Mouse (Mus musculus) hindbrain, embryonic 15.5 days (tissue): ENCODE results near the gene Gm28041. TPM values are rescaled to one million over a fixed set of nuclear protein-coding genes. Genes with fewer than 3 reads are reported as not detected.

Experiments
- ATAC-seq: fragments of 200-750 bp; cut with Nextera tagmentation; 2 replicates; pipeline ENCODE4 v1.8.0; 2017; ENCODE audit warnings: low read depth, moderate number of reproducible peaks, moderate TSS enrichment; ENCODE audit not compliant: low FRiP score
- H3K27ac ChIP-seq: fragments of 300-500 bp; sonication (generic); replicated peaks from 2 replicates; pipeline ENCODE4 v1.5.1; 2015; ENCODE audit warnings: mild to moderate bottlenecking, inconsistent platforms
- H3K27me3 ChIP-seq: fragments of 300-500 bp; sonication (generic); 2 replicates; pipeline ENCODE4 v1.6.1; 2015; ENCODE audit warnings: control low read depth, inconsistent platforms
- H3K36me3 ChIP-seq: fragments of 300-500 bp; sonication (generic); 2 replicates; pipeline ENCODE4 v1.6.1; 2015; ENCODE audit warnings: control low read depth, inconsistent platforms
- H3K4me1 ChIP-seq: fragments of 300-500 bp; sonication (generic); replicated peaks from 2 replicates; pipeline ENCODE4 v1.6.1; 2015; ENCODE audit warnings: control low read depth, inconsistent platforms
- H3K4me2 ChIP-seq: fragments of 300-500 bp; sonication (generic); 2 replicates; pipeline ENCODE4 v1.6.1; 2015; ENCODE audit warnings: moderate library complexity, mild to moderate bottlenecking, inconsistent platforms
- H3K4me3 ChIP-seq: fragments of 300-500 bp; sonication (generic); 2 replicates; pipeline ENCODE4 v1.5.1; 2015; ENCODE audit warnings: mild to moderate bottlenecking, inconsistent platforms
- H3K9ac ChIP-seq: fragments of 300-500 bp; sonication (generic); 2 replicates; pipeline ENCODE4 v1.6.1; 2015; ENCODE audit warnings: inconsistent platforms
- H3K9me3 ChIP-seq: fragments of 300-500 bp; sonication (generic); 2 replicates; pipeline ENCODE4 v1.6.1; 2016; ENCODE audit warnings: control low read depth, inconsistent platforms
- WGBS: fragments of 180-500 bp; shearing (Covaris S2); methylation state at CpG from one replicate; pipeline ENCODE4 v1.1.7; 2015; 5-methylcytosine and 5-hydroxymethylcytosine counted together
- polyA plus RNA-seq: library from polyadenylated mRNA; unstranded; fragments of >200 nt; fragmentation: Nextera tagmentation; extraction: Ambion mirVana; gene quantifications from 2 replicates; pipeline ENCODE4 v1.2.1, GENCODE M21; 2015

Gene Gm28041
- polyA plus RNA-seq, 1 experiment from 2014 or later: not detected

DNA sequence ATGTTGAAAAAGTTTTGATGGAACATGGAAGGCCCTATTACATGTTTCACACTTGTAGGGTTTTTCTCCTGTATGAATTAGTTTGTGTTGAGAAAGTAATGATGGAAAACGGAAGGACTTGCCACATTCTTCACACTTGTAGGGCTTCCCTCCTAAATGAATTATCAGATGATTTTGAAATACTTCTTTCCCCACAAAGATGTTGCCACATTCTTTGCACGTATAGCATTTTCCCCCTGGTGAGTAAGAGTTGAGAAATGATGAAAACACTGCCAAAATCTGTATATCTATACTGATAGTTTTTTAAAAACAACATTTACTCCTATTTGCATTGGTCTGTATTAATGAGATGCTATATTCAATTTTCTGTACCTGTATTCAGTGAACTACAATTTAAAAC lies 32.1 kb downstream of the Gm28041 start:
- Histone ChIP-seq H3K36me3 (no peaks in the 10 kb centered on the region), H3K27ac (no peak overlapping the region), H3K27me3 (no peaks in the 10 kb centered on the region), H3K4me3 (no peak overlapping the region), H3K4me1 (no peaks in the 10 kb centered on the region), H3K9me3 (no peaks in the 10 kb centered on the region), H3K9ac (no peak overlapping the region), H3K4me2 (no peak overlapping the region)
- 91% methylated on average over 2 of the region's 2 CpGs for WGBS
- no peak for ATAC-seq

DNA sequence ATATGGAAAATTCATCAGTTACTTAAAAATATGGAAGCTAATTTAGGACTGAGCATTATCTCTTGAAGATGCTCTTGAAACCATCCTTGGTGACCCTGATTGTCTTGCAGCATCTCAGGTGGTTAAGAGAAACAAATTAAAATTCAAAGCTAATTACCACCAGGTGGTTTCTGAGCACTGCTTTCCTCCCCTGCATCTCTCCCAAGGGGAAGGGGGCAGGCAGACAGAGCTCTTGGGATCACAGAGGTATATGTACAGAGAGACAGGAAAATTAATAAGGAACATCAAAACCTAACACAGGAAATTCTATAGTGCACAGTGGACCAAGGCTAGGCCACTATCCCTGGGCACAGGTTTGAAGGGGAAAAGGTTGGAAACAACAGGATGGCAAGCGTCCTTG lies 42.7 kb downstream of the Gm28041 start:
- Histone ChIP-seq H3K4me1 (peaks cover 11% of the 10 kb centered on the region), H3K4me3 (peak overlapping the region; percentile 61), H3K27ac (0 out of 2 replicates have a peak overlapping the region, but pooled peaks have one; percentile 32), H3K9ac (peak overlapping the region; percentile 52), H3K36me3 (no peaks in the 10 kb centered on the region), H3K27me3 (no peaks in the 10 kb centered on the region), H3K4me2 (peak overlapping the region; percentile 92), H3K9me3 (no peaks in the 10 kb centered on the region)
- ATAC-seq: peak; percentile 62; the same call in 1 of the 2 replicates
- WGBS: 86% methylated on average over 1 of the region's 1 CpGs

DNA sequence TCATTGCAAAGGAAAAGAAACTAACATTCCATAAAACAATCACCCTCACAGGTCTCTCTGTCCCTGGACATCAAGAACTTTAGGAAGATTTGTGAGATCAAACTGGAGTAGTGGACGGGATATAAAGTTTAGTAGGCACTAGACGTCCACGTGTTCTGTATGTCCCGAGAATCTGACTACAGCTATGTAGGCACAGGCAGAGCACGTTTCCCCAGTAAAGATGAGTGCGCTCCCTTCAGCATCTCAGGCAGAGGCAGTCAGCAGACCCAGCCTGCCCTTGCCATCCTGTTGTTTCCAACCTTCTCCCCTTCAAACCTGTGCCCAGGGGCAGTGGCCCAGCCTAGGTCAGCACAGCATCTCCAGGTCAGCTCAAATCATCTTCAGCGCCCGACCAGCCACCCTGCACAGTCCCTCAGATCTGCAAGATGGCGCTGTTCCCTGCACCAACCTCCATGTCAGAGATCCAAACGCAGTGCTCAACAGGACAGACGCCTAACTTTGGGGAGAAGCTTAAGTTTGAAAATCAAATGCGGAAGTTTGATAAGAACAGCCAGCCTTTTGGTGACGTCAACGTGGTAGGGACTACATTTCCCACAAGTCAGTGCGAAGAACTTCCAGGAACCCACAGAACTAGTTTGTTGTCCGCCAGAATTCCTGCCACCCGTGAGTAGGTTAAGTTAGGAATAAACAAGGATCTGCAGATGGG lies 43.4 kb downstream of the Gm28041 start, which contains the start of gene Zfp595:
TSS of gene Zfp595 (minus strand) at position 552 of the 706 bp plus-strand sequence.
- WGBS: 14% methylated on average over 17 of the region's 17 CpGs
- peak; percentile 95 for ATAC-seq
- Histone ChIP-seq H3K36me3 (no peaks in the 10 kb centered on the region), H3K27me3 (no peaks in the 10 kb centered on the region), H3K27ac (peak within 1 kb of the TSS; percentile 45; the same call in 1 of the 2 replicates), H3K4me3 (peak within 1 kb of the TSS; percentile 61), H3K9ac (peak within 1 kb of the TSS; percentile 52), H3K9me3 (no peaks in the 10 kb centered on the region), H3K4me2 (peak within 1 kb of the TSS; percentile 92), H3K4me1 (peaks cover 11% of the 10 kb centered on the region)

DNA sequence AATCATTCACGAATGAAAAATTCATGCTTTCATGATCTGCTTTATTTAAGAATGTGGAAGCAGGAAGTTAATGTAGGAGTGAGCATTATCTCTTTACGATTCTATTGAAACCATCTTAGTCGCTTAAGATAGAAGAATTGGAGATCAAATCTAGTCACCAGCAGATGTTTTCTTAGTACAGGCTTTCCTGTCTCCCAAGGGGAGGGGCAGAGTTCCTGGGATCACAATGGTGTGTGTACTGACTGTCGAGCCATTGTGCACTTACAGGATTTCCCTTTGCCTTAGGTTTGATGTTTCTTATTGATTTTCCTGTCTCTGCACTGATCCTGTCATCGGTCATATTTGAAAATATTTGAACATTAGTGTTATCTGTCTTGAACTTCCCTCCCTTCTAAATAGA lies 68.8 kb downstream of the Gm28041 start:
- Histone ChIP-seq H3K4me1 (peaks cover 9% of the 10 kb centered on the region), H3K9me3 (no peaks in the 10 kb centered on the region), H3K27ac (peak overlapping the region; percentile 75), H3K4me2 (peak overlapping the region; percentile 92), H3K36me3 (no peaks in the 10 kb centered on the region), H3K4me3 (peak overlapping the region; percentile 62), H3K9ac (peak overlapping the region; percentile 79), H3K27me3 (no peaks in the 10 kb centered on the region)
- peak; percentile 51 for ATAC-seq
- 34% methylated on average over 5 of the region's 5 CpGs for WGBS

GRCm38 (mm10) chr13:67305822-67306672 lies 69.5 kb downstream of the Gm28041 start, which contains the start of gene Zfp457:
Zfp457 (minus strand) TSS chr13:67306485.
- peak within 1 kb of the TSS; percentile 79 for H3K27ac ChIP-seq
- peak within 1 kb of the TSS; percentile 79 for H3K9ac ChIP-seq
- peak within 1 kb of the TSS; percentile 92 for H3K4me2 ChIP-seq
- peak; percentile 99 for ATAC-seq
- H3K27me3 ChIP-seq: no peaks in the 10 kb centered on the region
- 9% methylated on average over 16 of the region's 16 CpGs for WGBS
- H3K9me3 ChIP-seq: no peaks in the 10 kb centered on the region
- H3K36me3 ChIP-seq: no peaks in the 10 kb centered on the region
- H3K4me1 ChIP-seq: peaks cover 9% of the 10 kb centered on the region
- H3K4me3 ChIP-seq: peak within 1 kb of the TSS; percentile 62

Other genes with a start within 250 kb of the Gm28041 start
- gene Rsl1, start 202.6 kb downstream of the Gm28041 start, polyA plus RNA-seq: 6.3 and 6.8 TPM in 2 replicates
- 2.0 and 2.2 TPM in 2 replicates for gene Zfp455, start 181.2 kb downstream of the Gm28041 start, polyA plus RNA-seq
- 4.7 and 6.0 TPM in 2 replicates for gene Zfp458, start 97.3 kb downstream of the Gm28041 start, polyA plus RNA-seq
- gene Zfp457, start 69.2 kb downstream of the Gm28041 start, polyA plus RNA-seq: 1.1 and 1.3 TPM in 2 replicates
- gene Zfp595, start 43.2 kb downstream of the Gm28041 start, polyA plus RNA-seq: 1.7 and 1.9 TPM in 2 replicates
- gene Gm28044, start 15.2 kb downstream of the Gm28041 start, polyA plus RNA-seq: 0.35 TPM in 1 of 2 replicates, not detected in the other
- gene Zfp953, start 15.1 kb downstream of the Gm28041 start, polyA plus RNA-seq: 0.42 and 0.58 TPM in 2 replicates
- gene Zfp456, start 77 bp upstream of the Gm28041 start, polyA plus RNA-seq: 0.60 and 1.1 TPM in 2 replicates
- gene Zfp429, start 24.1 kb upstream of the Gm28041 start, polyA plus RNA-seq: 4.0 and 4.5 TPM in 2 replicates
- gene Zfp459, start 45.7 kb upstream of the Gm28041 start, polyA plus RNA-seq: 0.68 and 1.5 TPM in 2 replicates
- 6.6 and 7.3 TPM in 2 replicates for gene Zfp874a, start 75.9 kb upstream of the Gm28041 start, polyA plus RNA-seq
- 2.5 and 2.8 TPM in 2 replicates for gene Zfp874b, start 108.5 kb upstream of the Gm28041 start, polyA plus RNA-seq
- 10.0 and 11.6 TPM in 2 replicates for gene Zfp58, start 124.8 kb upstream of the Gm28041 start, polyA plus RNA-seq
- gene Gm26965, start 150.4 kb upstream of the Gm28041 start, polyA plus RNA-seq: not detected in 2 replicates
- 32.2 and 37.2 TPM in 2 replicates for gene Zfp87, start 150.4 kb upstream of the Gm28041 start, polyA plus RNA-seq
- gene Zfp748, start 178.1 kb upstream of the Gm28041 start, polyA plus RNA-seq: 13.1 and 13.4 TPM in 2 replicates
- gene Zfp729b, start 234.0 kb upstream of the Gm28041 start, polyA plus RNA-seq: 4.6 TPM in 2 replicates